Mouse (Mus musculus): ENCODE data around the gene Oxsr1. TPM values are rescaled to one million over a fixed set of nuclear protein-coding genes. Genes with fewer than 3 reads are reported as not detected.

Gene Oxsr1
- polyA plus RNA-seq, 1 experiment from 2014 or later: 17.6 TPM

GRCm38 (mm10) chr9:119334324-119334723 is 12.1 kb upstream of the Oxsr1 start:
- Histone ChIP-seq H3K4me3 (ENCODE audit: low read depth, low read length) (no peak overlapping the region), H3K4me2 (ENCODE audit: low read length) (no peak overlapping the region), H3K27ac (ENCODE audit: low read depth) (no peak overlapping the region), H3K4me1 (replicated peaks; ENCODE audit: control insufficient read depth, insufficient read depth, low read length) (no peaks in the 10 kb centered on the region), H3K36me3 (ENCODE audit: control insufficient read depth, insufficient read depth, low read length) (peaks cover 9% of the 10 kb centered on the region), H3K27me3 (replicated peaks; ENCODE audit: control insufficient read depth, insufficient read depth, low read length) (no peaks in the 10 kb centered on the region), H3K9ac (ENCODE audit: low read length) (0 out of 2 replicates have a peak overlapping the region, but pooled peaks have one; percentile 13), H3K9me3 (ENCODE audit: control insufficient read depth, low read length) (no peaks in the 10 kb centered on the region)
- DNase-seq (ENCODE audit: low spot score): no peak
- no peak for ATAC-seq (replicated peaks; ENCODE audit: low FRiP score, low TSS enrichment, low read depth)
- 53% methylated on average over 10 of the region's 10 CpGs for WGBS

GRCm38 (mm10) chr9:119330186-119330963 is 8.1 kb upstream of the Oxsr1 start:
- Histone ChIP-seq H3K27me3 (replicated peaks; ENCODE audit: control insufficient read depth, insufficient read depth, low read length) (no peaks in the 10 kb centered on the region), H3K36me3 (ENCODE audit: control insufficient read depth, insufficient read depth, low read length) (no peaks in the 10 kb centered on the region), H3K9me3 (ENCODE audit: control insufficient read depth, low read length) (no peaks in the 10 kb centered on the region), H3K4me3 (ENCODE audit: low read depth, low read length) (no peak overlapping the region), H3K9ac (ENCODE audit: low read length) (no peak overlapping the region), H3K4me2 (ENCODE audit: low read length) (no peak overlapping the region), H3K27ac (ENCODE audit: low read depth) (no peak overlapping the region), H3K4me1 (replicated peaks; ENCODE audit: control insufficient read depth, insufficient read depth, low read length) (no peaks in the 10 kb centered on the region)
- no peak for ATAC-seq (replicated peaks; ENCODE audit: low FRiP score, low TSS enrichment, low read depth)
- 88% methylated on average over 15 of the region's 15 CpGs for WGBS
- no peak for DNase-seq (ENCODE audit: low spot score)

GRCm38 (mm10) chr9:119328488-119328887 is 6.3 kb upstream of the Oxsr1 start:
- H3K27ac ChIP-seq (ENCODE audit: low read depth): no peak overlapping the region
- WGBS: 88% methylated on average over 3 of the region's 3 CpGs
- no peak for DNase-seq (ENCODE audit: low spot score)

GRCm38 (mm10) chr9:119324130-119324529 is 1.9 kb upstream of the Oxsr1 start:
- 62% methylated on average over 1 of the region's 1 CpGs for WGBS
- DNase-seq (ENCODE audit: low spot score) (no peak), ATAC-seq (replicated peaks; ENCODE audit: low FRiP score, low TSS enrichment, low read depth) (no peak)
- H3K4me2 ChIP-seq (ENCODE audit: low read length): no peak overlapping the region
- H3K27ac ChIP-seq (ENCODE audit: low read depth): no peak overlapping the region
- no peaks in the 10 kb centered on the region for H3K9me3 ChIP-seq (ENCODE audit: control insufficient read depth, low read length)
- H3K4me3 ChIP-seq (ENCODE audit: low read depth, low read length): no peak overlapping the region
- H3K27me3 ChIP-seq (replicated peaks; ENCODE audit: control insufficient read depth, insufficient read depth, low read length): no peaks in the 10 kb centered on the region
- no peak overlapping the region for H3K9ac ChIP-seq (ENCODE audit: low read length)
- H3K4me1 ChIP-seq (replicated peaks; ENCODE audit: control insufficient read depth, insufficient read depth, low read length): peaks cover 10% of the 10 kb centered on the region
- H3K36me3 ChIP-seq (ENCODE audit: control insufficient read depth, insufficient read depth, low read length): no peaks in the 10 kb centered on the region

More at GRCm38 (mm10) chr9:119328488-119328887, 6.3 kb upstream of the Oxsr1 start:
- H3K9me3 ChIP-seq (ENCODE audit: control insufficient read depth, low read length): no peaks in the 10 kb centered on the region
- ATAC-seq (replicated peaks; ENCODE audit: low FRiP score, low TSS enrichment, low read depth): no peak
- H3K4me2 ChIP-seq (ENCODE audit: low read length): no peak overlapping the region
- 0 out of 2 replicates have a peak, but pooled peaks cover under 1% of the 10 kb centered on the region for H3K4me1 ChIP-seq (replicated peaks; ENCODE audit: control insufficient read depth, insufficient read depth, low read length)
- H3K9ac ChIP-seq (ENCODE audit: low read length): no peak overlapping the region
- no peak overlapping the region for H3K4me3 ChIP-seq (ENCODE audit: low read depth, low read length)
- H3K27me3 ChIP-seq (replicated peaks; ENCODE audit: control insufficient read depth, insufficient read depth, low read length): no peaks in the 10 kb centered on the region
- H3K36me3 ChIP-seq (ENCODE audit: control insufficient read depth, insufficient read depth, low read length): no peaks in the 10 kb centered on the region

- DNase-seq (ENCODE audit: low spot score): no peak
- Histone ChIP-seq H3K36me3 (ENCODE audit: control insufficient read depth, insufficient read depth, low read length) (no peaks in the 10 kb centered on the region), H3K27ac (ENCODE audit: low read depth) (peak overlapping the region; percentile 92), H3K9ac (ENCODE audit: low read length) (peak overlapping the region; percentile 76), H3K4me2 (ENCODE audit: low read length) (peak overlapping the region; percentile 95), H3K4me3 (ENCODE audit: low read depth, low read length) (peak overlapping the region; percentile 86), H3K27me3 (replicated peaks; ENCODE audit: control insufficient read depth, insufficient read depth, low read length) (no peaks in the 10 kb centered on the region), H3K4me1 (replicated peaks; ENCODE audit: control insufficient read depth, insufficient read depth, low read length) (peaks cover 10% of the 10 kb centered on the region), H3K9me3 (ENCODE audit: control insufficient read depth, low read length) (no peaks in the 10 kb centered on the region)
- WGBS: 6% methylated on average over 9 of the region's 9 CpGs
- peak; percentile 20 for ATAC-seq (replicated peaks; ENCODE audit: low FRiP score, low TSS enrichment, low read depth)
Measured at GRCm38 (mm10) chr9:119323260-119323645, 1.0 kb upstream of the Oxsr1 start.

DNA sequence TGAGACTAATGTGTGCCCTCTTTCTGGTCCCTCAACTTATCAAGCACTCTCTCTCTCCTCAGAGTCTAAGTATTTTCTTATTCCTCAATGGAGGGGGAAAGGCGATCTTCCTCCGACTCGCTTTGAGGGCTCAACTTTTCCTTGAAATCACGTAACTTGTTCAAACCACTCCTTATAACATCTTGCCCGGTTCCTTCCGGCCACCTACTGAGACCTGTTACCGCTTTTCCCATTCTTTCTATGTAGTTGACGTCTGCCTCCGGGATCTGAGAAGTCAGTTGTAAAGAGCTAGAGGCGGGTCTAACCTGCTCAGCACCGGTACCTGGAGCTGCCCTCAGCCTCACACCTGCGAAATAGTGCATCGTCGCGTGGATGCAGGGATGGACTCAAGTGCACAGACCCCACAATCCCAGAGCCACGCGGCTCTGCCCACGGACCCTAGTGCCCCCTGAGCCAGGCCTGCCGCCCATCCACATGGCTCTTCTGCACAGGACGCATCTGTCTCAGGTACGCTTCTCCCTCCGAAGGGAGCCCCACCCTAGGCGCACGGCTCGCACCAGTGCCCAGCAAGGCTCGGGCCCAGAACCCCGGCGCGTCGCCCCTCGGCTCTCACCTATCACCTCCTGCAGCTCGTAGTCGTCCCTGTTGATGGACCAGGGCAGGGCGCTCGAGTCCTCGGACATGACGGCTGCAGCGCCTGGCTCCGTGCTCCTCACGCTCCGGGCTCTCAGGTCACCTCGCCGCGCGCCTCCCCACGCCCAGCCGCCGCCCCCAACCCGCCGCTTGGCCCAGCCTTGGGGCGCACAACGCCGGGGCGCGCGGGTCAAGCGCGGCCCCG is 616 bp downstream of the Oxsr1 start:
- Histone ChIP-seq H3K36me3 (ENCODE audit: control insufficient read depth, insufficient read depth, low read length) (no peaks in the 10 kb centered on the region), H3K4me3 (ENCODE audit: low read depth, low read length) (peak overlapping the region; percentile 86), H3K9me3 (ENCODE audit: control insufficient read depth, low read length) (no peaks in the 10 kb centered on the region), H3K27ac (ENCODE audit: low read depth) (peak overlapping the region; percentile 92), H3K9ac (ENCODE audit: low read length) (peak overlapping the region; percentile 76), H3K27me3 (replicated peaks; ENCODE audit: control insufficient read depth, insufficient read depth, low read length) (no peaks in the 10 kb centered on the region), H3K4me2 (ENCODE audit: low read length) (peak overlapping the region; percentile 95), H3K4me1 (replicated peaks; ENCODE audit: control insufficient read depth, insufficient read depth, low read length) (peaks cover 10% of the 10 kb centered on the region)
- peak; percentile 32 for ATAC-seq (replicated peaks; ENCODE audit: low FRiP score, low TSS enrichment, low read depth)
- WGBS: under 1% methylated on average over 53 of the region's 59 CpGs
- no peak for DNase-seq (ENCODE audit: low spot score)

DNA sequence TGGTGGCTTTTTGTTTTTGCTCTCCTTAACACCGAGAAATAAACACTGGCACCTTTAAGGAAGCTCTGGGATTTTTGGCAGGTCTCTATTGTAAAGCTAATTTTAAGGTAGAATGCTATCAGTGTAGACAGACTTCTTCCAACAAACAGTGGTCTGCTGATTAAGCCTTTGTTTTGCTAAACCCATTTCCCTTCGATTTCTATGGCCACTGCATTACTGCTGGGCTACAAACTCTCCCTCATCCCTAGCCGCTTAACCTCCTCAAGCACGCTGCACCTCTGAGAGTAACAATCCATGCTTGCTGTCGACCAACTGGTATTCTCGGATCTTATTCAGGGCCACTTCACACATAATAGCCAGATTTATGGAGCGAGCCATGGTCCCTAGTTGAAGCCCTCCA is 1.3 kb downstream of the Oxsr1 start:
- Histone ChIP-seq H3K27me3 (replicated peaks; ENCODE audit: control insufficient read depth, insufficient read depth, low read length) (no peaks in the 10 kb centered on the region), H3K4me1 (replicated peaks; ENCODE audit: control insufficient read depth, insufficient read depth, low read length) (peaks cover 10% of the 10 kb centered on the region), H3K27ac (ENCODE audit: low read depth) (no peak overlapping the region), H3K9ac (ENCODE audit: low read length) (peak overlapping the region; percentile 76), H3K4me2 (ENCODE audit: low read length) (peak overlapping the region; percentile 95), H3K4me3 (ENCODE audit: low read depth, low read length) (peak overlapping the region; percentile 86), H3K9me3 (ENCODE audit: control insufficient read depth, low read length) (no peaks in the 10 kb centered on the region), H3K36me3 (ENCODE audit: control insufficient read depth, insufficient read depth, low read length) (no peaks in the 10 kb centered on the region)
- no peak for DNase-seq (ENCODE audit: low spot score)
- WGBS: 9% methylated on average over 7 of the region's 7 CpGs
- ATAC-seq (replicated peaks; ENCODE audit: low FRiP score, low TSS enrichment, low read depth): no peak

- H3K9ac ChIP-seq (ENCODE audit: low read length): no peak overlapping the region
- H3K27ac ChIP-seq (ENCODE audit: low read depth): no peak overlapping the region
- no peak for DNase-seq (ENCODE audit: low spot score)
- WGBS: 83% methylated on average over 7 of the region's 7 CpGs
- no peak for ATAC-seq (replicated peaks; ENCODE audit: low FRiP score, low TSS enrichment, low read depth)
- peaks cover 10% of the 10 kb centered on the region for H3K4me1 ChIP-seq (replicated peaks; ENCODE audit: control insufficient read depth, insufficient read depth, low read length)
- H3K36me3 ChIP-seq (ENCODE audit: control insufficient read depth, insufficient read depth, low read length): no peaks in the 10 kb centered on the region
- H3K9me3 ChIP-seq (ENCODE audit: control insufficient read depth, low read length): no peaks in the 10 kb centered on the region
- no peak overlapping the region for H3K4me3 ChIP-seq (ENCODE audit: low read depth, low read length)
- no peaks in the 10 kb centered on the region for H3K27me3 ChIP-seq (replicated peaks; ENCODE audit: control insufficient read depth, insufficient read depth, low read length)
- H3K4me2 ChIP-seq (ENCODE audit: low read length): peak overlapping the region; percentile 95
Measured at GRCm38 (mm10) chr9:119320446-119320845, 1.8 kb downstream of the Oxsr1 start.

Measured in intestine, embryonic 14.5 days (tissue).